Mouse (Mus musculus) stomach, postnatal 0 days (tissue): Measurements from ENCODE around the gene 6820408C15Rik. TPM values are rescaled to one million over a fixed set of nuclear protein-coding genes. Genes with fewer than 3 reads are reported as not detected.

Experiments used
- ATAC-seq: fragments of 200-750 bp; cut with Nextera tagmentation; 2 replicates; pipeline ENCODE4 v1.8.0; 2017; ENCODE audit not compliant: low FRiP score, low TSS enrichment
- DNase-seq: peaks from one replicate; pipeline ENCODE4 v3.0.0-alpha.2; 2016; ENCODE audit warnings: low spot score
- H3K27ac ChIP-seq: fragments of 300-500 bp; sonication (generic); replicated peaks from 2 replicates; pipeline ENCODE4 v1.5.1; 2014; ENCODE audit warnings: mild to moderate bottlenecking, control low read depth
- H3K27me3 ChIP-seq: fragments of 300-500 bp; sonication (generic); 2 replicates; pipeline ENCODE4 v1.6.1; 2014; ENCODE audit warnings: low read length; ENCODE audit not compliant: control insufficient read depth, insufficient read depth
- H3K36me3 ChIP-seq: fragments of 300-500 bp; sonication (generic); 2 replicates; pipeline ENCODE4 v1.6.1; 2014; ENCODE audit warnings: low read length, mixed read lengths; ENCODE audit not compliant: control insufficient read depth, insufficient read depth
- H3K4me1 ChIP-seq: fragments of 300-500 bp; sonication (generic); replicated peaks from 2 replicates; pipeline ENCODE4 v1.6.1; 2014; ENCODE audit warnings: antibody characterized with exemption; ENCODE audit not compliant: control insufficient read depth, insufficient read depth
- H3K4me2 ChIP-seq: fragments of 300-500 bp; sonication (generic); replicated peaks from 2 replicates; pipeline ENCODE4 v1.6.1; 2014; ENCODE audit warnings: low read depth, mild to moderate bottlenecking, control low read depth, moderate library complexity
- H3K4me3 ChIP-seq: fragments of 300-500 bp; sonication (generic); 2 replicates; pipeline ENCODE4 v1.5.1; 2014; ENCODE audit warnings: low read depth, low read length, control low read depth
- H3K9ac ChIP-seq: fragments of 300-500 bp; sonication (generic); 2 replicates; pipeline ENCODE4 v1.6.1; 2014; ENCODE audit warnings: mild to moderate bottlenecking, low read length, control low read depth, mixed read lengths
- H3K9me3 ChIP-seq: fragments of 300-500 bp; sonication (generic); 2 replicates; pipeline ENCODE4 v1.6.1; 2016; ENCODE audit warnings: low read length; ENCODE audit not compliant: control insufficient read depth
- CTCF ChIP-seq: IDR thresholded peaks from 2 replicates; pipeline ENCODE4 v1.5.1; 2016; ENCODE audit warnings: antibody characterized with exemption, low read depth, mild to moderate bottlenecking, moderate library complexity
- EP300 ChIP-seq: optimal IDR thresholded peaks from 2 replicates; pipeline ENCODE3; 2016; ENCODE audit warnings: antibody characterized with exemption
- WGBS: fragments of 180-500 bp; shearing (Covaris S2); extraction: QIAGEN DNeasy Blood & Tissue Kit; methylation state at CpG from one replicate; pipeline ENCODE4 v1.1.7; 2014; 5-methylcytosine and 5-hydroxymethylcytosine counted together
- polyA plus RNA-seq: library from polyadenylated mRNA; unstranded; fragments of >200 nt; fragmentation: Nextera tagmentation; extraction: Ambion mirVana; gene quantifications from 2 replicates; pipeline ENCODE4 v1.2.1, GENCODE M21; 2015

6820408C15Rik gene
- polyA plus RNA-seq, 1 experiment from 2014 or later = 0.38 TPM

- no peak overlapping the region for H3K4me3 ChIP-seq
- DNase-seq = no peak
- H3K4me2 ChIP-seq = no peak overlapping the region
- H3K36me3 ChIP-seq = no peaks in the 10 kb centered on the region
- WGBS = 85% methylated on average over 8 of the region's 8 CpGs
- H3K9ac ChIP-seq = no peak overlapping the region
- no peaks in the 10 kb centered on the region for H3K27me3 ChIP-seq
- H3K4me1 ChIP-seq = no peaks in the 10 kb centered on the region
- H3K27ac ChIP-seq = no peak overlapping the region
- H3K9me3 ChIP-seq = no peaks in the 10 kb centered on the region
- no peak for ATAC-seq
- TF ChIP-seq EP300 = no peak
- no peak for TF ChIP-seq CTCF
Measured at GRCm38 (mm10) chr2:152443281-152443680, 27.9 kb downstream of the 6820408C15Rik start.

GRCm38 (mm10) chr2:152446642-152447041, 31.3 kb downstream of the 6820408C15Rik start:
- no peaks in the 10 kb centered on the region for H3K36me3 ChIP-seq
- DNase-seq (no peak), ATAC-seq (no peak)
- no peak overlapping the region for H3K4me2 ChIP-seq
- no peak overlapping the region for H3K9ac ChIP-seq
- H3K9me3 ChIP-seq = no peaks in the 10 kb centered on the region
- TF ChIP-seq EP300 (no peak), CTCF (no peak)
- WGBS = 64% methylated on average over 2 of the region's 2 CpGs
- no peaks in the 10 kb centered on the region for H3K4me1 ChIP-seq
- H3K4me3 ChIP-seq = no peak overlapping the region
- H3K27ac ChIP-seq = no peak overlapping the region
- H3K27me3 ChIP-seq = no peaks in the 10 kb centered on the region

GRCm38 (mm10) chr2:152447461-152447860, 32.1 kb downstream of the 6820408C15Rik start:
- TF ChIP-seq CTCF (no peak), EP300 (no peak)
- no peak for DNase-seq
- H3K36me3 ChIP-seq = no peaks in the 10 kb centered on the region
- H3K27ac ChIP-seq = no peak overlapping the region
- H3K9me3 ChIP-seq = no peaks in the 10 kb centered on the region
- no peaks in the 10 kb centered on the region for H3K27me3 ChIP-seq
- H3K4me1 ChIP-seq = no peaks in the 10 kb centered on the region
- no peak overlapping the region for H3K4me3 ChIP-seq
- WGBS = 20% methylated on average over 5 of the region's 5 CpGs
- no peak for ATAC-seq
- H3K4me2 ChIP-seq = no peak overlapping the region
- no peak overlapping the region for H3K9ac ChIP-seq

- Histone ChIP-seq H3K27ac (no peak overlapping the region), H3K27me3 (no peaks in the 10 kb centered on the region), H3K4me2 (no peak overlapping the region), H3K9ac (no peak overlapping the region), H3K4me3 (no peak overlapping the region), H3K4me1 (no peaks in the 10 kb centered on the region), H3K9me3 (no peaks in the 10 kb centered on the region), H3K36me3 (no peaks in the 10 kb centered on the region)
- 4% methylated on average over 5 of the region's 5 CpGs for WGBS
- DNase-seq (peak; percentile 72), ATAC-seq (no peak)
- no peak for TF ChIP-seq EP300
- peak; percentile 78 for TF ChIP-seq CTCF
Measured at GRCm38 (mm10) chr2:152450241-152450640, 34.9 kb downstream of the 6820408C15Rik start.

GRCm38 (mm10) chr2:152452101-152452781, 36.9 kb downstream of the 6820408C15Rik start:
- WGBS = 70% methylated on average over 4 of the region's 4 CpGs
- no peak overlapping the region for H3K4me3 ChIP-seq
- 0 out of 2 replicates have a peak, but pooled peaks have one; percentile 28 for ATAC-seq

GRCm38 (mm10) chr2:152459241-152459640, 43.9 kb downstream of the 6820408C15Rik start:
- Histone ChIP-seq H3K36me3 (no peaks in the 10 kb centered on the region), H3K4me2 (no peak overlapping the region), H3K4me3 (no peak overlapping the region), H3K9me3 (no peaks in the 10 kb centered on the region), H3K9ac (no peak overlapping the region), H3K27ac (no peak overlapping the region), H3K4me1 (no peaks in the 10 kb centered on the region), H3K27me3 (no peaks in the 10 kb centered on the region)
- no peak for DNase-seq
- 44% methylated on average over 13 of the region's 13 CpGs for WGBS
- TF ChIP-seq EP300 (no peak), CTCF (no peak)
- ATAC-seq = no peak

More at GRCm38 (mm10) chr2:152452101-152452781, 36.9 kb downstream of the 6820408C15Rik start:
- Histone ChIP-seq H3K9ac (no peak overlapping the region), H3K4me2 (no peak overlapping the region), H3K9me3 (no peaks in the 10 kb centered on the region), H3K36me3 (no peaks in the 10 kb centered on the region), H3K27me3 (no peaks in the 10 kb centered on the region), H3K27ac (no peak overlapping the region), H3K4me1 (no peaks in the 10 kb centered on the region)
- no peak for DNase-seq
- TF ChIP-seq EP300 (no peak), CTCF (no peak)
